Mouse (Mus musculus): ENCODE results near the gene Aurkaip1.

Gene Aurkaip1

GRCm38 (mm10) chr4:155829866-155830265 is 1.2 kb upstream of the Aurkaip1 start:
- DNase-seq (ENCODE audit: low spot score) = no peak

DNA sequence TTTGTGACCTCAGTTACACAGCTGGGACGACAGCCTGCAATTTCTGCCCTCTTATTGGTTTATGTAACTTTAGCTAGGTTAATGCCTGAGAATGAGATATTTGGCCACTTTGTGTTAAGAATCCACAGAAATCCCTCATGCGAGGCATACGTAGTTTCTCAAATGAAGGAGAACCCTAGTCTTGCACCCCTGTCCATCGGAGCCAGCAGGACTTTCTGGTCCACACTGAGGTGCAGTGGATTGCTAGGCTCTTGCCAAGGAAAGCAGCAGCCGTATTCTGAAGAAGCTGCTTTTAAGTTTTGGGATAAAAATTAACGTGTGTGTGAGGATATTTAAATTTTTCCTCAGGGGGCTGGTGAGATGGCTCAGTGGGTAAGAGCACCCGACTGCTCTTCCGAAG is 476 bp upstream of the Aurkaip1 start:
- no peak for DNase-seq (ENCODE audit: low spot score)

DNA sequence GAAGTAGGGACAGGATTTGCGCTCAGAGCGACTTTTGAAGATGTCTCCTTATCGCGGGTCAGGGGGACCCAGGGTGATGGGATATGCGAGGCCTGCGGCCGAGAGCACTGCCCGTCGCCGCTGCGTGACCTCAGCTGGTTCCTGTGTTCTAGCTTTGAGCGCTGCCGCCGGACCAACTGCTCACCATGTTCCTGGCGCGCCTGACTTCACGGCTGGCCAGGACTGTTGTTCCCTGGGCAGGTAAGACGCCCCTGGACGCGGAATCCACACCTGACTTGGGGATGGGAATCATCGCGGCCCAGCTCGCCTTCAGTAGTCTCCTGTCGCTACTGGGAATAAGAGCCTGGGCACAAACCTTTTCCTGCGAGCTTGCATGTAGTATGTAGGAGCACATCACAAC is 759 bp downstream of the Aurkaip1 start:
- DNase-seq (ENCODE audit: low spot score) = no peak

- DNase-seq (ENCODE audit: low spot score) = no peak
Measured at GRCm38 (mm10) chr4:155832321-155832720, 1.2 kb downstream of the Aurkaip1 start.

DNA sequence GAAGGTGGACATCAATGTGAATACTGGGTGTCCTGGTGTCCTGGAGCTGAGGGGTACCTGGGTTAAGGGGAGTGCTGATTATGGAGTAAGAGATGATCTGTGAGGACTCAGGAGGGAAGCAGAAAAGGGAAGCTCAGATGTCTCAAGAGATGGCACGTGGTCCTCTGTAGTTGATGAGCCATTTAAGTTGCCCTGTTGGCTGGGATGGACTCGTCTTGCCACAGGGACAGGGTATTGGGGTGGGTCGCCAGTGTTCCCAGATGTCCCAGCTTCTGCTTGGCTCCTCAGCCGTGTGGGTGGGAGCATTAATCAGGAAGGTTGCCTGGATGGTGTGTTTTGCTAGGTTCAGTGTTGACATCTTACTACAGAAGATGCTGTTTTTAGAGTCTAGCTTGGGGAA is 2.2 kb downstream of the Aurkaip1 start:
- DNase-seq (ENCODE audit: low spot score) = no peak

GRCm38 (mm10) chr4:155833836-155834235 is 2.8 kb downstream of the Aurkaip1 start:
- DNase-seq (ENCODE audit: low spot score) = peak; percentile 69

- DNase-seq (ENCODE audit: low spot score) = no peak
Measured at GRCm38 (mm10) chr4:155837404-155838010, 6.4 kb downstream of the Aurkaip1 start.

DNA sequence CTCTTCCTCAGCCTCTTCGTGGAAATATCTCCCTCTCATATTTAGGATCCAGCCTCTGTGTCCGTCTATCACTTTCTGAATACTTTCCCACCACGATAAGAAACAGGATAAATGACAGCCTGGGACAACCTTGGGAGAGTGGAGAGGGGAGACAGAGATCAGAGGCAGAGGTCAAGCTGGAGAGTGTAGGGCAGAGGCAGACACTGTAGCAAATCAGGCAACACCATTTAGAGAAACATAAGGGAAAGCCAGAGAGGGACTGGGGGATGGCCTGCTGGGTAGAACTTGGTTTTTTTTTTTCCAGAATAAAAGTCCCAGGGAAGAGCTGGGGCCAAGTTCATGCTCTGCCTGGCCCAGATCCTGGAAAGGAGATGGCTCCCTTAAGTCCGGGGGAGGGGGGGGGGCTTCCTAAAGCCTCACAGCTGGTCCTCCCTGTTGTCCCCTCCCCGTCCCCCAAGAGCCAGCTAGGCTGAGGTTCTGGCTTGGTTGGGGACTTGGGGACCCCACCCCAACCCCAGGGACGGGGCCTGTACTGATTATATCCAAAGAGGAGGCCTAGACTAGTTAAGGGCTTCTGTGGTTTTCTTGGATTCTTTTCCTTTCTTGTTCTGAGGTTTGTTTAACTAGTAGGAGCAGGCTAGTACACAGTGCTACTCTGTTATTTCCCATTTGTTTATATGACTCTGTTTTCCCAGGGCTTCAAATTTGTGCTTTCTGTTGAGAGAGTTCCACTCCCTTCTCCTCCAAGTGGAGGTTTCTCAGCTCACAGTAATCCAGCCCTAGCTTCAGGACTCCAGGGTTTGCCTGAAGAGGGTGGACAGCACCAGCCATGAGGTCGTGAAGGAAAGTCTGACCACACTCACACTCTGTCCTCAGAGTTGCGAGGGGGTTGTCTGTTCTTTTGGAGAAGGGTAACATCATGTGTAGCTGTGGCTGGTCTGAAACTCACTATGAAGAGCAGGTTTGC is 7.4 kb downstream of the Aurkaip1 start:
- no peak for DNase-seq (ENCODE audit: low spot score)

- peak; percentile 67 for DNase-seq (ENCODE audit: low spot score)
Measured at GRCm38 (mm10) chr4:155839483-155839910, 8.4 kb downstream of the Aurkaip1 start, which contains the start of gene Mxra8. Gene Mxra8 (plus strand): TSS chr4:155839680.

GRCm38 (mm10) chr4:155840076-155841002 is 9.3 kb downstream of the Aurkaip1 start:
- no peak for DNase-seq (ENCODE audit: low spot score)

DNA sequence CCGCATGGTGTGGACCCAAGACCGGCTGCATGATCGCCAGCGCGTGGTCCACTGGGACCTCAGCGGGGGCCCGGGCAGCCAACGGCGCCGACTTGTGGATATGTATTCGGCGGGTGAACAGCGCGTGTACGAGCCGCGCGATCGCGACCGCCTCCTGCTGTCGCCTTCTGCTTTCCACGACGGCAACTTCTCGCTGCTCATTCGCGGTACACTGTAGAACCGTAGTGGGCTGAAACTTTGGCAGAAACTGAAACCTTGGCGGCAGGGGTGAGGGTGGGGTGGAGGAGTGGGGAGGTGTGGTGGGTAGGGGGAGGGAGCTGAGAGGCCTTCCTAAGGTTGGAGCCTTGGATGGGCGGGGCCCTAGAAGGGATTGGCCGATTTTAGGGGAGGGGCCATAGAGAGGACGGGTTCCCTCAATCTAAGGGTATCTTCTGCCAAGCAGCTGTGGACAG is 10.0 kb downstream of the Aurkaip1 start:
- DNase-seq (ENCODE audit: low spot score) = no peak

DNA sequence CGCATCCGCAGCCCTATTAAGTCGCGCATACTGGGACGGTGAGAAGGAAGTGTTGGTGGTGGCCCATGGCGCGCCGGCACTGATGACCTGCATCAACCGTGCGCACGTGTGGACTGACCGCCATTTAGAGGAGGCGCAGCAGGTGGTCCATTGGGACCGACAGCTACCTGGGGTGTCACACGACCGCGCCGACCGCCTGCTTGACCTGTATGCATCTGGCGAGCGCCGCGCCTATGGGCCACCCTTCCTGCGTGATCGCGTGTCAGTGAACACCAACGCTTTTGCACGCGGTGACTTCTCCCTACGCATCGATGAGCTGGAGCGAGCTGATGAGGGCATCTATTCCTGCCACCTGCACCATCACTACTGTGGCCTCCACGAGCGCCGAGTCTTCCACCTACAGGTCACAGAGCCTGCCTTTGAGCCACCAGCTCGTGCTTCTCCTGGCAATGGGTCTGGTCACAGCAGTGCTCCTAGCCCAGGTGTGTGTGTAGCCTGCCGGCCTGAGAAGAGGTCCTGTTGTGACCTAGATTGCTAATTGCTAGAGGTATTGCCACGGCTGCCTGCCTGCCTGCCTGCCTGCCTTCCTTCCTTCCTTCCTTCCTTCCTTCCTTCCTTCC is 10.7 kb downstream of the Aurkaip1 start:
- DNase-seq (ENCODE audit: low spot score) = no peak

- no peak for DNase-seq (ENCODE audit: low spot score)
Measured at GRCm38 (mm10) chr4:155843231-155843630, 12.2 kb downstream of the Aurkaip1 start.

GRCm38 (mm10) chr4:155846871-155847578 is 16.0 kb downstream of the Aurkaip1 start, which contains the start of gene Dvl1:
Gene Dvl1 (plus strand): TSS chr4:155847402.
- DNase-seq (ENCODE audit: low spot score) = peak; percentile 97

- DNase-seq (ENCODE audit: low spot score) = no peak
Measured at GRCm38 (mm10) chr4:155847591-155848352, 16.7 kb downstream of the Aurkaip1 start.

DNA sequence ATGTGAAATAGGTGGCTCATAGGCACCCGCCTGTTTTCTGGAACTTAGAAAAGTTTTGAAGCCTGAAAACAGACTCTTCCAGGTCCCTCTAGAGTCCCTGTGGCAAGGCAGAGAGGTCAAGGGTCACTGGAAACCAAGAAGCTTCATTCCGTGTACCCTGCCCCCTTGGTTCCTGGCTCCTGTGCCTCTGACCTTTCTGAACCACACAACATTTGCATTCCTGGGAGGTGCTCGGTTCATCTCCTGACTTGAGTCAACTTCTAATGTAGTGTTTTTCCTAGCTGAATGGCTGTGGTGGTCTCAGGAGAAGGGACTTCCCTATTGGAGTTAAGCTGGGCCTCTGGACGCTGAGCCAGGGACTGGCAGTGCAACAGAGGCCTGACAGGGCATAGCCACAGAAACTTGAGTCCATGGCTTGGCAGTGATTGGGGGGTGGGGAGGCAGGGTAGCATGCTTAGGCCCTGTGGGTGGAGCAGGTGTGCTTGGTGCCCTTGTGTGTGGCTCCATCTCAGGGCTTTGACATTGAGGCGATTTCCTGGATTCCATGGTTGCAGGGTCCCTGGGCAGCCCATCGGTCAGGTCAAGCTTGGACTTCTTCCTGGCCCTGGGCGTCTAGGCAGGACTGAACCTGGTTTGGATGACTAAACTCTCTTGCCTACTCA is 17.5 kb downstream of the Aurkaip1 start:
- DNase-seq (ENCODE audit: low spot score) = no peak

DNA sequence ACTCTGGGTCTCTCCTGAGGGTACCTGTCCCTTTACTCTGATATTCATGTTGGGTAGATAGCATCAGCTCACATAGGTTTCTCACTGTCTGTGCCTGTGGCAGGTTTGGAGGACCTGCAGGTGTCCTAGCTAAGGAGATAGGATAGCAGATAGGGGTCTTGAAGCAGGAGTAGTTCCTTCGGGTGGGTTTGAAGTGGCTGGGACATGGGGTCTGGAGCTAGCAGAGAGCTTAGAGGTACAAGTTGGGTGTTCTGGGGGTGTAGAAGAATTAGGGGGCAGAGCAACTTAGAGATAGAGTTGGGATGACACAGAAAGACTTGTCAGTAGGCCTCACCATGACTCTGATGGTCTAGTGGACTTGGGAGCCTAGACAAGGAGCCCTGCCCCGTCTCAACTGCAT is 18.3 kb downstream of the Aurkaip1 start:
- DNase-seq (ENCODE audit: low spot score) = no peak

- no peak for DNase-seq (ENCODE audit: low spot score)
Measured at GRCm38 (mm10) chr4:155849792-155850451, 18.9 kb downstream of the Aurkaip1 start.

- DNase-seq (ENCODE audit: low spot score) = no peak
Measured at GRCm38 (mm10) chr4:155851368-155851767, 20.3 kb downstream of the Aurkaip1 start.

Data from ovary, postnatal 10 days (tissue).